Mouse (Mus musculus): ENCODE measurements around the gene Ttc9b. TPM values are rescaled to one million over a fixed set of nuclear protein-coding genes. Genes with fewer than 3 reads are reported as not detected.
"Not testable (repeated sequence)": the region's sequence is repeated elsewhere in the genome, so short reads cannot be mapped to it uniquely, and the experiment has no call there.

Ttc9b gene
- total and polyA plus RNA-seq, 3 experiments: 0.06 TPM; not detected in 2

GRCm38 (mm10) chr7:27635094-27635493, 18.6 kb upstream of the Ttc9b start:
- DNase-seq: not testable (repeated sequence)

DNA sequence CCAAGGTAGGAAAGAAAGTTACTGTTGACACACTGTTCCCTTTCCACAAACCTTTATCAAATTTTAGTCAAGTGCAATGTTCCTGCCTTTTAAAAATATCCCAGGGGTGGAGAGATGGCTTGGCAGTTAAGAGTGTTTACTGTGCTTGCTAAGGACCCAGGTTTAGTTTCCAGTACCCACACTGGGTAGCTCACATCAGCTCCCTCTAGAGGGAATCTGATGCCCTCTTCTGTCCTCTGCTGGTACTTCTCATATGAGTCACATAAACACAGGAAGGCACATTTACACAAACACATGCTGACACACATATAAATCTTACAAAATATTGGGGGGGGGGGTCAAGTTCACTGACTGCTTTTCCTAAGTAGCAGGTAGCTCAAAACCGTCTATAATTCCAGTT, 9.2 kb upstream of the Ttc9b start:
- DNase-seq: no peak

DNA sequence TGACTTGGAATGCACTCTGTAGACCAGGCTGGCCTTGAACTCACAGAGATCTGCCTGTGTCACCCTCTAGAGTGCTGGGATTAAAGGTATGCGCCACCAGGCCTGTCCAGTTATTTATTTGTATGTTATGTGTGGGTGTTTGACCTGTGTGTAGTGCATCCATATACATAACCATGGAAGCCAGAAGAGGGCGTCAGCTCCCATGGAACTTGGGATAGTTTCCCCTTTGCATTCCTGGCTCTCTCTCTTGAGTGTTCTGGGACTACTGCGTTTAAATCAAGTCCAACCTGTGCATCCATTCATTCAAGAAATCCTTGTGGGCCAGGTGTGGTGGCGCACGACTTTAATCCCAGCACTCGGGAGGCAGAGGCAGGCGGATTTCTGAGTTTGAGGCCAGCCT, 7.2 kb upstream of the Ttc9b start:
- DNase-seq: no peak

- DNase-seq: no peak
These were observed 6.3 kb upstream of the Ttc9b start for GRCm38 (mm10) chr7:27647281-27648002.

DNA sequence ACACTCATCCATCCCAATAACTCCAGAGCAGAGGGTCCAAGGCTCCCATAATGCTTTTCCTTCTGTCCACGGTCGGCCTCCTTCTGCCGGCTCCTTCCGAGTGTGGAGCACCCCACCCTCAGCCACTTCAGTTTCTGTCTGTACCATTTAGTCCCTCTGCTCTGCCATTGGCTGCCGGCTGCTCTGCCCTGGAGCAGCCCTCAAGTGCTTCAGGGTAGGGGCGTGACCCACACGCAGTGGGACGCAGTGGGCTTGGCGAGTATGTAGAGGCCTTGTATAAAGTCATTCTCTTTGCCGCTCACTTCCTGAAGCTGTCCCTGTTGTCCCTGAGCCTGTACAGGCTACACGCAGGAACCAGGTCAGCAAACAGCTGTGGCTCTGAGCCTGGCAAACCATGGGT, 4.0 kb upstream of the Ttc9b start:
- DNase-seq: no peak

GRCm38 (mm10) chr7:27650949-27651348, 2.8 kb upstream of the Ttc9b start:
- DNase-seq: peak; percentile 75

GRCm38 (mm10) chr7:27654607-27655276, 1.0 kb downstream of the Ttc9b start:
- DNase-seq: peak; percentile 29

GRCm38 (mm10) chr7:27655545-27655944, 1.8 kb downstream of the Ttc9b start:
- DNase-seq: no peak

- DNase-seq: no peak
These were observed 2.9 kb downstream of the Ttc9b start for GRCm38 (mm10) chr7:27656600-27656999.

- no peak for DNase-seq
These were observed 4.2 kb downstream of the Ttc9b start for GRCm38 (mm10) chr7:27657824-27658395.

- no peak for DNase-seq
These were observed 5.3 kb downstream of the Ttc9b start for GRCm38 (mm10) chr7:27658712-27659663.

GRCm38 (mm10) chr7:27662038-27662437, 8.3 kb downstream of the Ttc9b start:
- DNase-seq: no peak

DNA sequence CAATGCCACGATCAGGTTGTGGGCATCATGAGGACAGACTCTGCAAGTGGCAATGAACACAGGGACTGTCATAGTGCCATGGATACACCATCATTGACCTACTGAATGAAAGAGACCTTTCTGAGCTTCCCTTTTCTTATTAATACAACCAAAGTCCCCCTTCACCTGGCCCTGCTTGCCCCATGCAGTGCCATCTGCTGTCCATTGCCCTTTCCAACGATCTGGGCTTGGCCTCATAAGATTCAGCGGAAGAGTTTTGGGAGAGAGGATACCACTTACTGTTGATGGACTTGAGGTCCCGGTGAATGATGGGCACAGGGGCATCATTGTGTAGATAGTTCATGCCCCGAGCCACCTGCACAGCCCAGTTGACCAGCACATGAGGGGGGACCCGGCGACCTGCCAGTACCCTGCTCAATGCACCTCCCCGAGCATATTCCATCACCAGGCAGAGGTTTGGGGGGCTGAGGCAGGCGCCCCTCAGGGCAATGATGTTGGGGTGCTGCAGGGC, 19.4 kb downstream of the Ttc9b start:
- DNase-seq: no peak

GRCm38 (mm10) chr7:27673575-27674131, 19.9 kb downstream of the Ttc9b start:
- peak; percentile 40 for DNase-seq

- DNase-seq: no peak
These were observed 20.4 kb downstream of the Ttc9b start for GRCm38 (mm10) chr7:27674195-27674521.

DNA sequence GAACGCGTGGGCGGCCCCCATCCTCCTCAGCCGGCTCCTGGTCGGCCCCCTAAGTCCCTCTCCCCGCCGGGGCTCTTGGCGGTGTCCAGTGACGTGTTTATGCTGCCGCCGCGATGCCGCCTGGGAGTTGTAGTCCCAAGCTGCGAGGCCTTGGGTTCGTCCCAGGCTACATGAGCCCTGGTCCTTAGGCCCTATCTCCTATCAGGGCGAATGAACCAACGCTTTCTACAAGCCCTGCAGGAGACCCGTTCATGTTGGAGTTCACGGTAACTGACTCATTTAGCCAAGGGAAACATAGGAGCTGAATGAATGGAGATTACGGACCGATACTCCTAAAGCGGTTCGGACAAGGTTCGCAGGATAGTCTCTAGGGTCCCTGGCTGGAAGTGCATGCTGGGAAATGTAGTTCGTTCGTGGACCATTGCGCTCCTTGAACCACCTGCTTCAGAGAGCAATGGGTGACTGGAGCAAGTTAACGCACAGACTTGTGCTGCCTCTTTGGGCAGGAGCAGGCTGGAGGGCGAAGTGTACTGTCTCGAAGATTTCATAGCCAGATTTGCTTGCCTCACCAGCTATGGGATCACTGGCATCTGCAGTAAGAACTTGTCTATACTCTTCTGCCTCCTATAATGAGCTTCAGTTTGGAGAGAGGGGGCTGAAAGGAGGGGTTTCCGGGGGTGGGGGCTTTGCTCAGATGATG, 21.0 kb downstream of the Ttc9b start, which contains the start of gene Map3k10:
Gene Map3k10, minus strand, starts transcription at position 77 of the 700 bp plus-strand sequence.
- peak; percentile 97 for DNase-seq

- no peak for DNase-seq
These were observed 21.5 kb downstream of the Ttc9b start for GRCm38 (mm10) chr7:27675222-27675612.

DNA sequence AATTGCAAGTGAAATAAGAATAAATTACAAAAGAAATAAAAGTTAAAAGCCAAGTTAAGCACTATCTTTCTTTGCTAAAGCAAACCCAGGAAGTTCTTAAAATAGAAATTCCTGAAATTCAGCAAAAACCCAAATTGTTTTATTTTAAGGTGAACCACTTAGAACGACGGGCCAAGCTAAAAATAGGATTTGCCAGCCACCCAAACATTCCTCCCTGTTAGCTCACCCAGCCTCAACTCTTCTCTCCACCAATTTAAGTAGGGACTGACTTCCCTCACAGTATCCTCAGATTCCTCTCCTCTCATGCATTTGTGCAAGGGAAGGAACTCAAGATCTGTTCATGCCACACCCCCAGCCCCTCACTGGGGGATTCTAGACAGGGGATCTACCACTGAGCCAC, 29.5 kb downstream of the Ttc9b start:
- DNase-seq: no peak

DNA sequence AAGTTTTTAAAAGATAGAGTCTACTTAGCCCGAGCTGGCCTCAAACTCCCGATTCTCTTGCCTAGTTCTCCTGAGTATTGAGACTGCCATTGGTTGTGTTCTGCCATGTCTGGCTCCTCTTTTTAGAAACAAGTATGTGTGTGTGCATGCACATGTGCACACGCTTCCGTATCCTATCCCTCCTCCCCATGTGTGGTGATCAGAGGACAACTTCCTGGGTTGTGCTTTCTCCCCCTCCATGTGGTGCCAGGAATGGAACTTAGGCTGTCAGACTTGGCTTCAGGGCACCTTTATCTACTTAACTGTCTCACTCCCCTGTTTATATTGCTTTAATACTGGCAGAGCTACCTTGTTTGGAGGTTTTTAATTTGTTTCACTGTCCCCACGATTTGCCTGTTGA, 31.5 kb downstream of the Ttc9b start:
- DNase-seq: no peak

DNA sequence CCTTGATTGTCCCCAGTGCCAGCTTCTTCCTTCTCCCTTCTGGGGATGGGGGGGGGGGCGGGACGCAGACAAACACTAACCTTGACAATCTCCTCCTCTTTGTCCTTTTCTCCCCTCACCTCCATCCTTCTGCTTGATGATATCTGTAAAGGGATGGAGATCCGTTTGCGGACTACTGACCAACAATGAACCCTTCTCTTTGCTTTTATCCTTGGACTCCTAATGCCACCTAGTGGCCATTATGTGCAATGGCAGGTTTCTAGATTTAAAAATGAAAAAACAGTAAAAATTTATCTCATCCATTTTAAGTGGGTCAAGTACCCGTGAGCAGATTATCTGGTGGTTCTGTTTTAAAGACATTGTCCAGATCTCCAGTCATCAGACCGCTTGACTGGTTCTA, 32.0 kb downstream of the Ttc9b start:
- DNase-seq: no peak

DNA sequence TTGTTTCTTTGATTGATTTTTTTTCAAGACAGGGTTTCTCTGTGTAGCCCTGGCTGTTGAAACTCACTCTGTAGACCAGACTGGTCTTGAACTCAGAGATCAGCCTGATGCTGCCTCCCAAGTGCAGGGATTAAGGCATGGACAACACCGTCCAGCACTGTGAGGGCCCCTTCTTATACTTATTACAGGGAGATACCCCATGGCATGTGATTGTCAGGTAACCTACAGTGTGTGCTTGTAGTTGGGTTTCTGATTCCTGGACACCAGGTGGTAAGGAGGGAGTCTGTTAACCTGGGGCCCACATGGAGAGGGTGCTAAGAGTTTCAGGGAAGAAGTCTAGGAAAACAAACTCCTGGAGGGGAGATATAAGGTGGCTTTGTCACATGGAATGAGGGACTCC, 33.3 kb downstream of the Ttc9b start:
- no peak for DNase-seq
